Mouse (Mus musculus) intestine, embryonic 14.5 days (tissue): ENCODE measurements around the gene Furin. TPM values are rescaled to one million over a fixed set of nuclear protein-coding genes. Genes with fewer than 3 reads are reported as not detected.
"Not testable (repeated sequence)": the region's sequence is repeated elsewhere in the genome, so short reads cannot be mapped to it uniquely, and the experiment has no call there.

ENCODE experiments used
- ATAC-seq: fragments of 200-750 bp; cut with Nextera tagmentation; replicated peaks from 2 replicates; pipeline ENCODE4 v1.8.0; 2017; ENCODE audit warnings: low read depth, moderate number of reproducible peaks, moderate TSS enrichment, moderate library complexity; ENCODE audit not compliant: low FRiP score, low TSS enrichment
- DNase-seq: peaks from one replicate; pipeline ENCODE4 v3.0.0-alpha.2; 2018; ENCODE audit warnings: low spot score
- H3K27ac ChIP-seq: fragments of 300-500 bp; sonication (generic); 2 replicates; pipeline ENCODE4 v1.5.1; 2014; ENCODE audit warnings: low read depth, mild to moderate bottlenecking, control low read depth
- H3K27me3 ChIP-seq: fragments of 300-500 bp; sonication (generic); replicated peaks from 2 replicates; pipeline ENCODE4 v1.6.1; 2014; ENCODE audit warnings: low read length, control low read depth; ENCODE audit not compliant: control insufficient read depth, insufficient read depth
- H3K36me3 ChIP-seq: fragments of 300-500 bp; sonication (generic); 2 replicates; pipeline ENCODE4 v1.6.1; 2014; ENCODE audit warnings: low read length, control low read depth; ENCODE audit not compliant: control insufficient read depth, insufficient read depth
- H3K4me1 ChIP-seq: fragments of 300-500 bp; sonication (generic); replicated peaks from 2 replicates; pipeline ENCODE4 v1.6.1; 2014; ENCODE audit warnings: low read length, control low read depth, mixed read lengths; ENCODE audit not compliant: control insufficient read depth, insufficient read depth
- H3K4me2 ChIP-seq: fragments of 300-500 bp; sonication (generic); 2 replicates; pipeline ENCODE4 v1.6.1; 2014; ENCODE audit warnings: low read length
- H3K4me3 ChIP-seq: fragments of 300-500 bp; sonication (generic); 2 replicates; pipeline ENCODE4 v1.5.1; 2014; ENCODE audit warnings: low read depth, low read length, control low read depth, mixed read lengths
- H3K9ac ChIP-seq: fragments of 300-500 bp; sonication (generic); 2 replicates; pipeline ENCODE4 v1.6.1; 2014; ENCODE audit warnings: mild to moderate bottlenecking, low read length
- H3K9me3 ChIP-seq: fragments of 300-500 bp; sonication (generic); 2 replicates; pipeline ENCODE4 v1.6.1; 2016; ENCODE audit warnings: low read length, control low read depth; ENCODE audit not compliant: control insufficient read depth
- WGBS: fragments of 180-500 bp; shearing (Covaris S2); extraction: QIAGEN DNeasy Blood & Tissue Kit; methylation state at CpG from one replicate; pipeline ENCODE4 v1.1.7; 2014; 5-methylcytosine and 5-hydroxymethylcytosine counted together
- polyA plus RNA-seq: library from polyadenylated mRNA; unstranded; fragments of >200 nt; fragmentation: Nextera tagmentation; extraction: Ambion mirVana; gene quantifications from 2 replicates; pipeline ENCODE4 v1.2.1, GENCODE M21; 2014

Furin gene
- polyA plus RNA-seq, 1 experiment from 2014 or later = 10.3 TPM

DNA sequence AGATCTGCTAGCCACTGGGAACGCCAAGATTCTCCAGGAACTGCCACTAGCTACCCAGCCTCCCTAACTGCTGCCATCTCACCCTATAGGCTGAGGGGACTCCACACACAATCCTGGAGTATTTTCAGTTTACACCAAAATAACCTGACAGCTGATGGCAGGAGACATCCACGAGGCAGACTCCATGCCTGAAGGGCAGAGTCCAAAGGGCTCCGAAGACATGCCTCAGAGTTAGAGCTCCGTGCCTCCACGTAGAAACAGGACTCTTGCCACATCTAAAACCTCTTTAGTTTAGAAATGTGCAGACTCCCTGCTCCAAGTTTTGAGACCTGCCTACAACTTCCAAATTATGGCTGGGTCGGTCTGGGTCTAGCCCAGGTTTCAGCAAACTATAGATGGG, 4.7 kb downstream of the Furin start:
- Histone ChIP-seq H3K9me3 (no peaks in the 10 kb centered on the region), H3K4me3 (no peak overlapping the region), H3K9ac (no peak overlapping the region), H3K27ac (no peak overlapping the region), H3K4me2 (peak overlapping the region; percentile 84; the same call in 1 of the 2 replicates), H3K27me3 (no peaks in the 10 kb centered on the region), H3K36me3 (peaks cover 22% of the 10 kb centered on the region), H3K4me1 (peaks cover 25% of the 10 kb centered on the region)
- WGBS = 76% methylated on average over 6 of the region's 6 CpGs
- ATAC-seq (no peak), DNase-seq (no peak)

GRCm38 (mm10) chr7:80400099-80400498, 5.1 kb downstream of the Furin start:
- H3K9me3 ChIP-seq = no peaks in the 10 kb centered on the region
- no peak overlapping the region for H3K4me3 ChIP-seq
- no peak for ATAC-seq
- 57% methylated on average over 5 of the region's 5 CpGs for WGBS
- H3K27ac ChIP-seq = no peak overlapping the region
- no peak for DNase-seq
- no peak overlapping the region for H3K9ac ChIP-seq
- H3K4me1 ChIP-seq = peaks cover 25% of the 10 kb centered on the region
- H3K36me3 ChIP-seq = peaks cover 26% of the 10 kb centered on the region
- H3K4me2 ChIP-seq = no peak overlapping the region
- H3K27me3 ChIP-seq = no peaks in the 10 kb centered on the region

DNA sequence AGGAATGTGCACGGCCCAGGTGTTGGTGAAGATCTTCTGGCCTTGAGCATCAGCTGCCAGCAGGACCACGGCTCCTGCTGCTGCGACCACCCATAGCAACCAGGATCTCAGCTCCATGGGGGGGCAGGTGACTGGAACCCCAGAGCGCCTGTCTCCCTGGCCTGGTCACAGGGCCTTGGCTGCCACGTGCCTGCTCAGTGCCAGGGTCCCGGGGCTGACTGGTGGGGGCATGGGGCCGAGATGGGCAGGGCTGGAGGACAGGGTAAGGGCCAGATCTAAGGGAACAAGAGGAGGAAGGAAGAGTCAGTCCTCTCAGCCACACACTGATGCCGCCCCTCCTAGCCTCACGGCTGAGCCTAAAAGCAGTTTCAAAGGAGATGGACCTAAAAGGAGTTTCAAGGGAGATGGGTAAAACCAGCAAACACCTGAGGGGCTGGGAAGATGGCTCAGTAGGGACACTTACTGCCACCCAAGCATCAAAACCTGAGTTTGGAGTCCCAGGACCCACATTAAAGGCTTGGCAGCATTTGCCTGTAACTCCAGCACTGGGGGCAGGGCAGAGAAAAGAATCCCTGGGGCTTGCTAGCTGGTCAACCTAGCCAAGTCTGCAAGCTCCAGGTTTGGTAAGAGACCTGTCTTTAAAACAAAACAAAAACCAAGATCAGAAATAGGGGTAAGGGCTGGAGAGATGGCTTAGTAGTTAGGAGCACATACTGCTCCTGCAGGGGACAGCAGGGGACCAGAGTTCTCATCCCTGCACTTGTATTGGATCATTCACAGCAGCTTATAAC, 6.4 kb downstream of the Furin start:
- Histone ChIP-seq H3K4me2 (no peak overlapping the region), H3K9ac (no peak overlapping the region), H3K4me1 (peaks cover 25% of the 10 kb centered on the region), H3K27me3 (no peaks in the 10 kb centered on the region), H3K4me3 (no peak overlapping the region), H3K36me3 (peaks cover 36% of the 10 kb centered on the region), H3K9me3 (no peaks in the 10 kb centered on the region), H3K27ac (no peak overlapping the region)
- DNase-seq (no peak), ATAC-seq (no peak)
- 81% methylated on average over 9 of the region's 9 CpGs for WGBS

DNA sequence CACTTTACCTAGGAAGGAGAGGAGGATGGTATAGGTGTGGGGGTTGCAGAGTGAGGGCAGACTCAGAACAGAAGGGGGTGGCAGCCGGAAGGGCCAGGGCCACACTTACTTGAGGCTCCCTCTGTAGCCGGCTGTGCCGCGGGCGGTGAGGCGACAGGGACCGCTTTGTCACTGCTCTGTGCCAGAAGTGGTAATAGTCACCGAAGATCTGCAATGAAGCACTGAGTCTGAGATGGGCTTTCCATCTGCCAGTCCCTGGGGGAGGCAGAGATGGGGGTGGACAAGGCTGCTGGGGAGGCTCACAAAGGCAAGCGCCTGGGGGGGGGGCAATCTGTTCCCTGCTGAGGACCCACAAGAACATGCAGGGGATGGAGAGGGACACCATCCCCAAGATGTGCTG, 7.2 kb downstream of the Furin start:
- no peak overlapping the region for H3K9ac ChIP-seq
- H3K36me3 ChIP-seq = peaks cover 45% of the 10 kb centered on the region
- WGBS = 92% methylated on average over 9 of the region's 9 CpGs
- H3K9me3 ChIP-seq = no peaks in the 10 kb centered on the region
- DNase-seq = no peak
- no peak overlapping the region for H3K4me2 ChIP-seq
- no peak for ATAC-seq
- no peaks in the 10 kb centered on the region for H3K27me3 ChIP-seq
- H3K27ac ChIP-seq = no peak overlapping the region
- no peak overlapping the region for H3K4me3 ChIP-seq
- H3K4me1 ChIP-seq = peaks cover 20% of the 10 kb centered on the region

DNA sequence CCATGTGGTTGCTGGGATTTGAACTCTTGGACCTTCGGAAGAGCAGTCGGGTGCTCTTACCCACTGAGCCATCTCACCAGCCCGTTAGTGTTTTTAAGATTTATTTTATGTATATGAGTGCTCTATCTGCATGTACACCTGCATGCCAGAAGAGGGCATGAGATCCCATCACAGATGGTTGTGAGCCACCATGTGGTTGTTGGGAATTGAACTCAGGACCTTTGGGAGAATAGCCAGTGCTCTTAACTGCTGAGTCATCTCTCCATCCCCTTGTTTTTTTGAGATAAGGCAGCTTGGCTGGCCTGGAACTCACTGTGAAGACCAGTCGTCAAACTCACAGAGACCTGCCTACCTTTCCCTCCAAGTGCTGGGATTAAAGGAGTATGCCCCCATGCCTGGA, 8.8 kb downstream of the Furin start:
- H3K36me3 ChIP-seq = peaks cover 60% of the 10 kb centered on the region
- H3K27ac ChIP-seq, DNase-seq, H3K27me3 ChIP-seq, H3K9me3 ChIP-seq, H3K4me2 ChIP-seq, ATAC-seq, H3K4me3 ChIP-seq, H3K9ac ChIP-seq: not testable (repeated sequence)
- H3K4me1 ChIP-seq = peaks cover 17% of the 10 kb centered on the region
- WGBS = 86% methylated on average over 4 of the region's 4 CpGs

DNA sequence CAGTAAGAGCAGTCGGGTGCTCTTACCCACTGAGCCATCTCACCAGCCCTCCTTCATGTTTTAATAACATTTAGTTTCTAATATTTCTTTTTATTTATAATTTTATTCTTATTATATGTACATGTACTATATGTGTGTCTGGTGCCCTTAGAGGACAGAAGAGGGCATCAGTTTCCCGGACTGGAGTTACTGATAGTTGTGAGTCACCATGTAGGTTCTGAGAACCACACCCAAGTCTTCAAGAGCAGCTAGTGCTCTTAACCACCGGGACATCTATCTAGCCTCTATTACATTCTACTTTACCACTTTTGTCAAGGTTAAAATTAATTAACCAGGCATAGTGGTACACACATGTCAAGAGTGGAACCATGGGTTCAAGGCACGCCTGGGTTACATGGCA, 10.6 kb downstream of the Furin start:
- Histone ChIP-seq H3K36me3 (peaks cover 75% of the 10 kb centered on the region), H3K4me1 (0 out of 2 replicates have a peak, but pooled peaks cover 3% of the 10 kb centered on the region), H3K4me2 (no peak overlapping the region), H3K27ac (no peak overlapping the region), H3K9ac (no peak overlapping the region), H3K4me3 (no peak overlapping the region), H3K27me3 (no peaks in the 10 kb centered on the region), H3K9me3 (no peaks in the 10 kb centered on the region)
- WGBS = 90% methylated on average over 4 of the region's 4 CpGs
- no peak for DNase-seq
- ATAC-seq = no peak

DNA sequence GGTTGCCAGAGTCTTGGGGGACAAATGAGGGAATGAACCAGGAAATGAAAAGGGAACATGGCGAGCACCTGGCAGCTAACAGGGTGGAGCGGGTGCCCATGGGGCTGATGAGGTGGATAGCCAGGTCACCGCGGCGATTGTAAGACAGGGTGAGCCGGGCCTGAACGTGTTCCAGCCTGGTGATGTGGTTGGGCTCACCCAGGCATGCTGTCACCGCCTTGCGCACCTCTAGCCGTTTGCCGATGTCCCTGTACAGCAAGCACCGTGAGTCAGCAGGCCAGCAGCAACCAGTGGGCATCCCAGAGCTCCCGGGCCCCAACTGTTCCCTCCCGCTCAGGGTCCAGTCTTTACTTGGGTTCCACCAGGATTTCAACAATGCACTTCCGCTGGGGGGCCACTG, 13.1 kb downstream of the Furin start:
- Histone ChIP-seq H3K27ac (no peak overlapping the region), H3K9ac (no peak overlapping the region), H3K36me3 (peaks cover 66% of the 10 kb centered on the region), H3K4me3 (no peak overlapping the region), H3K4me1 (no peaks in the 10 kb centered on the region), H3K4me2 (no peak overlapping the region), H3K27me3 (no peaks in the 10 kb centered on the region), H3K9me3 (no peaks in the 10 kb centered on the region)
- DNase-seq (no peak), ATAC-seq (no peak)
- WGBS = 92% methylated on average over 15 of the region's 15 CpGs

DNA sequence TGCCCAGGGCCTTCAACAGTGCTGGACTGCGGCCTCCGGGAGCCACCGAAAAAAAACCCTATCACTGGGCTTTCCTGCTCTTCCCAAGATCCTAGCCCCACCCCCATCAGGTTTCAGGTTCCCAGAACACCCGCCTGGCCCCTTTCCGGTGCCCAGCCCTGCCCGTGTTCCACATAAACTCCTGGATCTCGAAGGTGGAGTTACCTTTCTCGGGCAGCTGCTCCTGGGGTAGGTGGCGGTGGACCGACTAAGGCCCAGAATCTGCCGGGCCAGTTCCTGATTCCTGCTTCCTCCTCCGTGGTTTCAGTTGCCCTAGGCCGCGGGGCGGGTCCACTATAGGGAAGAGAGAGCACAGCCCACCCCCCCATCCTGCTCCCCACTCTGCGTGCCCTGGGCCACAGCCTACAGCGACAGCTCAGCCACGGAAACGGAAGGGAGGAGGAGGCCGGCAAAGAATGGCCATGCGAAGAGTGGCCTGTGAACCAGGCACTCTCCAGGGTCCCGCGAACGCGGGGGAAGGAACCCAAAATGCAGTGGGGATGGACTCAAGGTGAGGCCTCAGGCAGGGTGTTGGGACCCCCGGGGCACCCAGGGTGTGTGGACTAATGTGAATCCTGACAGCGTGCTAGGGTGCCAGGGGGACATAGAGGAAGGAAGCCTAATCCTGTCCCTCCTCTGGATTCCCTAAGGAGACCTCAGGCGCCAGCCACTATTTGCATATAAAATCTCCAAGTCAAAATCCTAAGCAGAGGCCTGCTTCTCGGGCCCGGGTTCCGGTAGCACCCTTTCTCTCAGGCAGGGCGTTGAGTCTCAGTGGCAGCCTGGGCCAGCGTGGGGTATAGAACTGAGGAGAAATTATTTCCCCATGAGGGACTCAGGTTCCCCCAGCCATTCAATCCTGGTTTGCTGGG, 17.3 kb downstream of the Furin start, which contains the start of gene Fes:
TSS of gene Fes (minus strand) at position 314 of the 911 bp plus-strand sequence.
- peak; percentile 72 for DNase-seq
- Histone ChIP-seq H3K27me3 (no peaks in the 10 kb centered on the region), H3K27ac (peak within 1 kb of the TSS; percentile 35; the same call in 1 of the 2 replicates), H3K4me3 (peak within 1 kb of the TSS; percentile 16), H3K36me3 (peaks cover 29% of the 10 kb centered on the region), H3K9ac (peak within 1 kb of the TSS; percentile 43), H3K4me1 (no peaks in the 10 kb centered on the region), H3K4me2 (peak within 1 kb of the TSS; percentile 46), H3K9me3 (no peaks in the 10 kb centered on the region)
- ATAC-seq = no peak
- WGBS = 15% methylated on average over 33 of the region's 33 CpGs
